Mouse (Mus musculus) hindbrain, embryonic 11.5 days (tissue): ENCODE measurements at regions not wholly inside any gene's neighbourhood (a gene's known extent, or its start where the extent isn't known, plus 50 kb on each side); places are given as distances from the start of the nearest gene placed in this dataset.
A peak's percentile ranks its signal among the peaks of the same experiment; 100 is the strongest.

Source experiments
- ATAC-seq: fragments of 200-750 bp; cut with Nextera tagmentation; 2 replicates; pipeline ENCODE4 v1.8.0; 2017; ENCODE audit warnings: mild to moderate bottlenecking, moderate TSS enrichment, moderate library complexity; ENCODE audit not compliant: low FRiP score
- DNase-seq: peaks from one replicate; pipeline ENCODE4 v3.0.0-alpha.2; 2015; ENCODE audit warnings: low spot score
- H3K27ac ChIP-seq: fragments of 300-500 bp; sonication (generic); 2 replicates; pipeline ENCODE4 v1.5.1; 2014; ENCODE audit warnings: mild to moderate bottlenecking, low read depth, low read length
- H3K27me3 ChIP-seq: fragments of 300-500 bp; sonication (generic); 2 replicates; pipeline ENCODE4 v1.6.1; 2014; ENCODE audit warnings: mild to moderate bottlenecking, low read length, moderate library complexity, mixed read lengths; ENCODE audit not compliant: control insufficient read depth, insufficient read depth
- H3K36me3 ChIP-seq: fragments of 300-500 bp; sonication (generic); 2 replicates; pipeline ENCODE4 v1.6.1; 2014; ENCODE audit warnings: mild to moderate bottlenecking, low read length, moderate library complexity, mixed read lengths; ENCODE audit not compliant: control insufficient read depth, insufficient read depth
- H3K4me1 ChIP-seq: fragments of 300-500 bp; sonication (generic); replicated peaks from 2 replicates; pipeline ENCODE4 v1.6.1; 2014; ENCODE audit warnings: low read length, mixed read lengths; ENCODE audit not compliant: control insufficient read depth, insufficient read depth
- H3K4me2 ChIP-seq: fragments of 300-500 bp; sonication (generic); replicated peaks from 2 replicates; pipeline ENCODE4 v1.6.1; 2014; ENCODE audit warnings: mild to moderate bottlenecking, low read depth, low read length
- H3K4me3 ChIP-seq: fragments of 300-500 bp; sonication (generic); 2 replicates; pipeline ENCODE4 v1.5.1; 2014; ENCODE audit warnings: low read depth, low read length
- H3K9ac ChIP-seq: fragments of 300-500 bp; sonication (generic); 2 replicates; pipeline ENCODE4 v1.6.1; 2014; ENCODE audit warnings: low read depth, low read length
- H3K9me3 ChIP-seq: fragments of 300-500 bp; sonication (generic); 2 replicates; pipeline ENCODE4 v1.6.1; 2016; ENCODE audit warnings: low read length; ENCODE audit not compliant: control insufficient read depth
- WGBS: fragments of 180-500 bp; shearing (Covaris S2); extraction: QIAGEN DNeasy Blood & Tissue Kit; methylation state at CpG from one replicate; pipeline ENCODE4 v1.1.7; 2014; 5-methylcytosine and 5-hydroxymethylcytosine counted together

- ATAC-seq (no peak), DNase-seq (no peak)
Measured at GRCm38 (mm10) chr8:89982551-89982950, 365.6 kb downstream of the Tox3 start.

GRCm38 (mm10) chr8:89981320-89981719 lies 366.8 kb downstream of the Tox3 start:
- Histone ChIP-seq H3K36me3 (no peaks in the 10 kb centered on the region), H3K4me1 (no peaks in the 10 kb centered on the region), H3K4me2 (no peak overlapping the region), H3K4me3 (no peak overlapping the region), H3K9me3 (no peaks in the 10 kb centered on the region), H3K27me3 (no peaks in the 10 kb centered on the region), H3K27ac (no peak overlapping the region), H3K9ac (no peak overlapping the region)
- 76% methylated on average over 2 of the region's 2 CpGs for WGBS
- ATAC-seq = no peak
- DNase-seq = no peak

More at GRCm38 (mm10) chr8:89982551-89982950, 365.6 kb downstream of the Tox3 start:
- H3K27ac ChIP-seq = no peak overlapping the region
- H3K36me3 ChIP-seq = no peaks in the 10 kb centered on the region
- no peak overlapping the region for H3K9ac ChIP-seq
- H3K27me3 ChIP-seq = no peaks in the 10 kb centered on the region
- WGBS = 79% methylated on average over 2 of the region's 2 CpGs
- H3K4me2 ChIP-seq = no peak overlapping the region
- H3K9me3 ChIP-seq = no peaks in the 10 kb centered on the region
- H3K4me1 ChIP-seq = no peaks in the 10 kb centered on the region
- H3K4me3 ChIP-seq = no peak overlapping the region

GRCm38 (mm10) chr8:89980441-89980840 lies 367.7 kb downstream of the Tox3 start:
- DNase-seq (no peak), ATAC-seq (no peak)
- WGBS = 72% methylated on average over 4 of the region's 4 CpGs
- Histone ChIP-seq H3K4me2 (no peak overlapping the region), H3K27ac (no peak overlapping the region), H3K9ac (no peak overlapping the region), H3K36me3 (no peaks in the 10 kb centered on the region), H3K4me3 (no peak overlapping the region), H3K4me1 (no peaks in the 10 kb centered on the region), H3K27me3 (no peaks in the 10 kb centered on the region), H3K9me3 (no peaks in the 10 kb centered on the region)

GRCm38 (mm10) chr8:89962799-89963198 lies 385.3 kb downstream of the Tox3 start:
- H3K4me1 ChIP-seq = no peaks in the 10 kb centered on the region
- no peak overlapping the region for H3K4me3 ChIP-seq
- no peak overlapping the region for H3K4me2 ChIP-seq
- 100% methylated on average over 1 of the region's 1 CpGs for WGBS
- H3K27ac ChIP-seq = no peak overlapping the region
- H3K9ac ChIP-seq = no peak overlapping the region
- ATAC-seq (no peak), DNase-seq (no peak)
- no peaks in the 10 kb centered on the region for H3K27me3 ChIP-seq
- no peaks in the 10 kb centered on the region for H3K36me3 ChIP-seq
- H3K9me3 ChIP-seq = no peaks in the 10 kb centered on the region

- Histone ChIP-seq H3K36me3 (no peaks in the 10 kb centered on the region), H3K9me3 (no peaks in the 10 kb centered on the region), H3K27me3 (no peaks in the 10 kb centered on the region), H3K4me1 (no peaks in the 10 kb centered on the region), H3K4me3 (no peak overlapping the region), H3K9ac (no peak overlapping the region), H3K4me2 (no peak overlapping the region), H3K27ac (no peak overlapping the region)
- ATAC-seq (no peak), DNase-seq (no peak)
Measured at GRCm38 (mm10) chr8:89957486-89957885, 390.7 kb downstream of the Tox3 start.

- no peaks in the 10 kb centered on the region for H3K9me3 ChIP-seq
- H3K27me3 ChIP-seq = no peaks in the 10 kb centered on the region
- H3K4me1 ChIP-seq = no peaks in the 10 kb centered on the region
- H3K9ac ChIP-seq = no peak overlapping the region
- no peak for ATAC-seq
- 74% methylated on average over 11 of the region's 11 CpGs for WGBS
- H3K4me3 ChIP-seq = no peak overlapping the region
- H3K27ac ChIP-seq = no peak overlapping the region
- no peak for DNase-seq
- no peaks in the 10 kb centered on the region for H3K36me3 ChIP-seq
- H3K4me2 ChIP-seq = no peak overlapping the region
Measured at GRCm38 (mm10) chr8:89956482-89957020, 391.6 kb downstream of the Tox3 start.

- H3K4me2 ChIP-seq = no peak overlapping the region
- no peak overlapping the region for H3K9ac ChIP-seq
- DNase-seq = no peak
- no peaks in the 10 kb centered on the region for H3K4me1 ChIP-seq
- no peaks in the 10 kb centered on the region for H3K27me3 ChIP-seq
- WGBS = 89% methylated on average over 1 of the region's 1 CpGs
- no peaks in the 10 kb centered on the region for H3K36me3 ChIP-seq
- H3K9me3 ChIP-seq = no peaks in the 10 kb centered on the region
- no peak overlapping the region for H3K27ac ChIP-seq
- no peak overlapping the region for H3K4me3 ChIP-seq
- ATAC-seq = no peak
Measured at GRCm38 (mm10) chr8:89938836-89939235, 409.3 kb downstream of the Tox3 start.

GRCm38 (mm10) chr8:89934521-89934920 lies 413.6 kb downstream of the Tox3 start:
- no peak overlapping the region for H3K4me3 ChIP-seq
- H3K4me2 ChIP-seq = no peak overlapping the region
- H3K4me1 ChIP-seq = no peaks in the 10 kb centered on the region
- 98% methylated on average over 2 of the region's 2 CpGs for WGBS
- no peak for DNase-seq
- H3K9me3 ChIP-seq = no peaks in the 10 kb centered on the region
- no peak for ATAC-seq
- no peaks in the 10 kb centered on the region for H3K36me3 ChIP-seq
- no peaks in the 10 kb centered on the region for H3K27me3 ChIP-seq
- no peak overlapping the region for H3K27ac ChIP-seq
- H3K9ac ChIP-seq = no peak overlapping the region

GRCm38 (mm10) chr8:89926666-89927232 lies 421.4 kb downstream of the Tox3 start:
- no peak overlapping the region for H3K4me2 ChIP-seq
- 11% methylated on average over 3 of the region's 3 CpGs for WGBS
- DNase-seq = peak; percentile 23
- ATAC-seq = 0 out of 2 replicates have a peak, but pooled peaks have one; percentile 17
- H3K27me3 ChIP-seq = no peaks in the 10 kb centered on the region
- peak overlapping the region; percentile 58; the same call in 1 of the 2 replicates for H3K27ac ChIP-seq
- H3K9ac ChIP-seq = peak overlapping the region; percentile 19; the same call in 1 of the 2 replicates
- H3K9me3 ChIP-seq = no peaks in the 10 kb centered on the region
- no peaks in the 10 kb centered on the region for H3K36me3 ChIP-seq
- no peaks in the 10 kb centered on the region for H3K4me1 ChIP-seq
- no peak overlapping the region for H3K4me3 ChIP-seq
